Mouse (Mus musculus): ENCODE measurements around the gene Il1rapl2.

Gene Il1rapl2

GRCm38 (mm10) chrX:137570321-137571195 lies at the start of gene Il1rapl2:
Il1rapl2 (plus strand) TSS chrX:137570608.
- no peak for DNase-seq

GRCm38 (mm10) chrX:137548348-137548747 lies 22.1 kb upstream of the Il1rapl2 start:
- DNase-seq, result no peak

GRCm38 (mm10) chrX:137569472-137570188 lies 778 bp upstream of the Il1rapl2 start:
- no peak for DNase-seq

- DNase-seq, result no peak
These were observed 12.2 kb downstream of the Il1rapl2 start for GRCm38 (mm10) chrX:137582656-137583055.

DNA sequence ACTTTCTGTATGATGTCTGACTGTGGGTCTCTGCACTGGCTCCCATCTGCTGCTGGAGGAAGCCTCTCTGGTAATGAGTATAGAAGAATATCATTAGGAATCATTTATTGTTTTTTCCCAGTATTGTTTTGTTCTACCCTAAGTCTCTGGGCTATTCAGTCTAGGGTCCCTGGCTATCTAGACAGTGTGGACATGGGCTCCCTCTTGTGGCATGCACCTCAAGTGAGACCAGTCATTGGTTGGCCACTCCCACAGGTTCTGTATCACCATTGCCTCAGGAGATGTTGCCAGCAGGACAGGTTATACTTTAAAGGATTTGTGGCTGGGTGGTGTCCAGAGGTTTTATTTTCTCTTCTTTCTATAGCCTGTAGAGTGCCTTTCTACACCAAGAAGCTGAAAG lies 50.3 kb downstream of the Il1rapl2 start:
- DNase-seq, result no peak

DNA sequence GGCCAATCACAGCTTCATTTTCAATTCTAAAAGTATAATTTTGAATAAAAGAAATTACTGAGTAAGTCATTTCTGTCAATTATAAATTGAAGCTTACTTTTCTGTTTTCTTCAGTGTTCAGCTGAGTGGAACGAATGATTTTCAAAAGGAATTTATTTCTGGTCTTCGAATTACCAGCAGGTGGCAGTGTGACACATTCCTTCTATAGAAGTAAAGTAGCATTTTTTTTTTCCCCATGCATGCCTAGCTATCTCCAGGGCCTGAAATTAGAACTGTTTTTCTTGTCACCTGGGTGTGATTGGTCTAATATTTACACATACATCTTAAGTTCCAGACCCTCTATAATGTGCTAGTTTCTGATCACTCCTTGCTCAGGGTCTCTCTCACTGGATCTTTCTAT lies 96.6 kb downstream of the Il1rapl2 start:
- peak in 1 of 2 experiments; percentile 1 for DNase-seq

GRCm38 (mm10) chrX:137687974-137688373 lies 117.6 kb downstream of the Il1rapl2 start:
- no peak for DNase-seq

GRCm38 (mm10) chrX:137700006-137700405 lies 129.6 kb downstream of the Il1rapl2 start:
- no peak for DNase-seq

GRCm38 (mm10) chrX:137755537-137755936 lies 185.1 kb downstream of the Il1rapl2 start:
- DNase-seq, result no peak

GRCm38 (mm10) chrX:137805484-137806200 lies 235.2 kb downstream of the Il1rapl2 start:
- no peak for DNase-seq

GRCm38 (mm10) chrX:137806231-137807114 lies 236.1 kb downstream of the Il1rapl2 start:
- no peak for DNase-seq

- no peak for DNase-seq
These were observed 239.1 kb downstream of the Il1rapl2 start for GRCm38 (mm10) chrX:137809526-137809925.

DNA sequence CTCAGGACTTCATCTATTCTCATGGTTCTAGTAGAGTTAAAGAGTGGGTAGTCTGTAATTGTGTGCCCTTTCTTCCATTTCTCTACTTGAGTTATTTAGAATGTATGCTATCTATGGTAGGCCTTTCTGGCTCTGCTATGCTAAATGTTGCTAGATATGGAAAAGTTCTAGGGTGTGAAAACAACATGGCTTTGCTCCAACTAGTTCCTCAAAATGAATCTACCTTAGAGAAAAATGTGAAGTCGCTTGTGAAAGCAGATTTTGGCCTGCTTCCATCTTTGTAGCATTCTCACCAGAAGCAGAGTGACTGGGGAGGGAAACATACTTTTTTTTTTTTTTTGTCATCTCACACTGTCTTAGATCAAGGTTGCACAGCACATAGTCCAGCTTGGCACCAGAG lies 241.7 kb downstream of the Il1rapl2 start:
- DNase-seq, result no peak

- no peak for DNase-seq
These were observed 278.5 kb downstream of the Il1rapl2 start for GRCm38 (mm10) chrX:137848936-137849335.

GRCm38 (mm10) chrX:137923490-137923889 lies 353.1 kb downstream of the Il1rapl2 start:
- DNase-seq, result no peak

DNA sequence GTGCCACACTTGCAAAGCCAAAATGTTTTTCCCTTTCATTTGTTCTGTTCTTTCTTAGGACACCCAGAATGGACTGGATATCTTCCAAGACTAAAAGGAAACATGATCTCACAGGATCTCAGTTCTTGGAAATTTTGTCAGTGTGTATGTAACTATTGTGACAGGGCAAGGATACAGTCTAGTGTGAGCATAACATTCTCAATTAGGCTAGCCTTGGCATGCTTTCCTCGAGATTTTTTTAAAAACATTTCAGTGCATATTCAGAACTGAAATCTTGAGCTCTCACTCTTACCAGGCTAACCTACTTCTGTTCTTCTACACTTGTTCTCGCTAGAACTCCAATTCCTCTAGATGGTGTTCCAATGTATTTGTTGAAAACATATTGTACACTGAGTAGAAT lies 356.4 kb downstream of the Il1rapl2 start:
- no peak for DNase-seq

- no peak for DNase-seq
These were observed 377.3 kb downstream of the Il1rapl2 start for GRCm38 (mm10) chrX:137947741-137948140.

GRCm38 (mm10) chrX:137971306-137971705 lies 400.9 kb downstream of the Il1rapl2 start:
- no peak for DNase-seq

GRCm38 (mm10) chrX:138043113-138043512 lies 472.7 kb downstream of the Il1rapl2 start:
- no peak for DNase-seq

DNA sequence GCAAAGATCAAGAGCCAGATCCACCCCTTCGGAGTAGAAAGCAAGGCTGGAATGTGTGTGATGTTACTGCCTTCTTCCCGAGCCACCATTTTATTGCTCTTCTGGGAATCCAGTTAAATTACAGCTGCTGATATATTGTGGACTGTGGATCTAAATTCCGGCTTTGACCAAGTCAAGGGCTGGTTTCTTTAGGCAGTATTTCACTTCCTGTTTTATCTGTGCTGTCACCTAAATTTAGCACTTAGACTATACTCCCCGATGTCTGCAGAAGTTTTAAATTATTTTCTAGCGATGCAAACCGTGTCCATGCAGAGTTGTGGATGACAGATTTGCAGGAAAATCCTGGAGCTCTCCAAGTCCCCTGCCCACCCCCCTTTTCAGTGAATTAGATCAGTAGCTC lies 533.5 kb downstream of the Il1rapl2 start:
- DNase-seq, result no peak

DNA sequence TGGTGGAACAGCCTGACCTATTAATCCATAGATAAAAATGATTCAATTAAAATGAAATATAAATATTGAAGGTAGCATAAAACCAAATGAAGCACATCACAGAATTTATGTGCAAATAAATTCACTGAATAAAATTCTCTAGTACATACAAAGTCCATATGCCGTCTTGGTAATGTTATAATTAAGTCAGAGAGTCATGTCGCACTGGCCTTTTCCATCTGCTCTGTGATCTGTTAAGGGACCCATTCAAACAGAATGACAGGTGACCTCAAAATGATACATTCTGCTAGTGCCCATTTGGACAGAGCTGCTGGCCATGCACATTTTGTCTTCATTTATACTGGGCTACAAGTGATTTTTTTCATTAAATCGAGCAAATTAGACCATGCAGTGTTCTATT lies 534.3 kb downstream of the Il1rapl2 start:
- DNase-seq, result no peak

DNA sequence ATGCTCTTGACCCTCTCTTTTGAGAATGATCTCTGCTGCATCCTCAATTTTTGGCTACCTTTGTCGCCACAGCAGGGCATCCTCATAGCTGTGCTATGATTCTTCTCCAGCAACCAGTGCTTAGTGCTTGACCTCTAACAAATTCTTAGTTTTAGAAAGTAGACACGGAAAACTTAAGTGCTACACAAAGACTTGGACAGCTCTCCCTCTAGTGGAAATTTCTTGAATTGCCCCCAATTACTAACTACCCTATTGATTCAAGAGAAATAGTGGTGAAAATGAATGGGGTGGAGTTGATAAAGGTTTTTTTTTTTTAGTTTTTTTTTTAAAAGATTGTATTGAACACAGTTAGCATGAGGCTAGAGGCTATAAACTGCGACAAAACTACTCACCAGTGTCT lies 599.7 kb downstream of the Il1rapl2 start:
- DNase-seq, result no peak
